Mouse (Mus musculus): ENCODE results near the gene Prr15l.

Prr15l gene

GRCm38 (mm10) chr11:96916885-96917396 lies 11.0 kb upstream of the Prr15l start:
- ATAC-seq (ENCODE audit: insufficient number of reproducible peaks, low FRiP score, low TSS enrichment) = no peak

GRCm38 (mm10) chr11:96917415-96917814 lies 10.5 kb upstream of the Prr15l start:
- ATAC-seq (ENCODE audit: insufficient number of reproducible peaks, low FRiP score, low TSS enrichment) = no peak

GRCm38 (mm10) chr11:96919003-96919402 lies 8.9 kb upstream of the Prr15l start:
- ATAC-seq (ENCODE audit: insufficient number of reproducible peaks, low FRiP score, low TSS enrichment) = no peak

- ATAC-seq (ENCODE audit: insufficient number of reproducible peaks, low FRiP score, low TSS enrichment) = no peak
Measured at GRCm38 (mm10) chr11:96924861-96925260, 3.0 kb upstream of the Prr15l start.

- ATAC-seq (ENCODE audit: insufficient number of reproducible peaks, low FRiP score, low TSS enrichment) = no peak
Measured at GRCm38 (mm10) chr11:96925469-96926148, 2.3 kb upstream of the Prr15l start.

- no peak for ATAC-seq (ENCODE audit: insufficient number of reproducible peaks, low FRiP score, low TSS enrichment)
Measured at GRCm38 (mm10) chr11:96926587-96926986, 1.3 kb upstream of the Prr15l start.

- ATAC-seq (ENCODE audit: insufficient number of reproducible peaks, low FRiP score, low TSS enrichment) = no peak
Measured at GRCm38 (mm10) chr11:96928691-96929090, 787 bp downstream of the Prr15l start.

GRCm38 (mm10) chr11:96929096-96929765 lies 1.3 kb downstream of the Prr15l start:
- ATAC-seq (ENCODE audit: insufficient number of reproducible peaks, low FRiP score, low TSS enrichment) = no peak

GRCm38 (mm10) chr11:96929766-96930331 lies 1.9 kb downstream of the Prr15l start:
- ATAC-seq (ENCODE audit: insufficient number of reproducible peaks, low FRiP score, low TSS enrichment) = no peak

GRCm38 (mm10) chr11:96931327-96932062 lies 3.6 kb downstream of the Prr15l start:
- no peak for ATAC-seq (ENCODE audit: insufficient number of reproducible peaks, low FRiP score, low TSS enrichment)

- no peak for ATAC-seq (ENCODE audit: insufficient number of reproducible peaks, low FRiP score, low TSS enrichment)
Measured at GRCm38 (mm10) chr11:96933562-96934276, 5.8 kb downstream of the Prr15l start.

GRCm38 (mm10) chr11:96934921-96935356 lies 7.0 kb downstream of the Prr15l start:
- ATAC-seq (ENCODE audit: insufficient number of reproducible peaks, low FRiP score, low TSS enrichment) = no peak; the same call in 1 of the 2 replicates

GRCm38 (mm10) chr11:96935872-96936650 lies 8.2 kb downstream of the Prr15l start:
- ATAC-seq (ENCODE audit: insufficient number of reproducible peaks, low FRiP score, low TSS enrichment) = no peak

GRCm38 (mm10) chr11:96937549-96938425 lies 9.9 kb downstream of the Prr15l start:
- no peak for ATAC-seq (ENCODE audit: insufficient number of reproducible peaks, low FRiP score, low TSS enrichment)

GRCm38 (mm10) chr11:96938426-96938800 lies 10.5 kb downstream of the Prr15l start:
- no peak for ATAC-seq (ENCODE audit: insufficient number of reproducible peaks, low FRiP score, low TSS enrichment)

- ATAC-seq (ENCODE audit: insufficient number of reproducible peaks, low FRiP score, low TSS enrichment) = no peak
Measured at GRCm38 (mm10) chr11:96940578-96941465, 12.9 kb downstream of the Prr15l start.

GRCm38 (mm10) chr11:96941989-96942590 lies 14.2 kb downstream of the Prr15l start:
- ATAC-seq (ENCODE audit: insufficient number of reproducible peaks, low FRiP score, low TSS enrichment) = no peak
